Mouse (Mus musculus) right cerebral cortex, postnatal 14 days (tissue): ENCODE data around the gene Senp1.

ENCODE experiments used
- DNase-seq: peaks from one replicate; pipeline ENCODE4 v3.0.0; 2022

The Senp1 gene

DNA sequence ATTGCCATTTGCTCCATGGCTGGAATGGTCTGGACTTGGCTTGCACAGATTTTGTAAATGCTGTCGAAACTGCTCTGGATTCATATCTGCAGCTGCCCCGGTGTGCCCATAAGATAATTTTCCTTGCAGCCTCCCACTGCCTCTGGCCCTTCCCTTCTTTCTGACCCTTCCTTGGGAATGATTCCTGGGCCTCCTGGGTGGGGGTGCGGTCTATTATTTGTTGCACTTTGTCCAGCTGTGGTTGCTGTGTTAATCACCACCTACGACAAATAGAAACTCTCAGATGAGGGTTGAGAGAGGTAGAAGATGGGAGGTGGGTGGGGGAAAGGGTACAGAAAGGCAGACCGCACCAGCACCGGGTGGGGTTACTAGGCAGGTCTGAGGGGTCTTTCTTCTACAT lies 13.7 kb upstream of the Senp1 start:
- DNase-seq, result no peak

- no peak for DNase-seq
Measured at GRCm38 (mm10) chr15:98106506-98106905, 13.0 kb upstream of the Senp1 start.

DNA sequence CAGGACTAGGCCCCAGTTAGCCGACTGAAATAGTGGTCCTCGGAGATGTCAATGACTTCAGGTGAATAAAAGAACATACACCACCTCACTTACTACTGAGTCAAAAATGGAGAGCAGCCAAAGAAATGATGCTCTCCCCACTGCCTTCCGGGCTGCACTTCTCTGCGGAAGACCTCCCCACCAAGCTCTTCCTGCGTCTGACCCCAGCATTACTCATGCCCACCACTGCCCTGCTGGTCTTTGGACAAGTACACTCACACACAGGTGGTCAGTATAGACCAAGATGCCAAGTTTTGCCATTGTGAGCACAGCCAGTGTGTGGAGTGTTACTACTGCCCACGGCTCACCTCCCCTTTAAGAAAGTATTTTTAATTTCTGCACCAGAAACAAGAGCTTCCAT lies 8.9 kb upstream of the Senp1 start:
- DNase-seq, result no peak

- no peak for DNase-seq
Measured at GRCm38 (mm10) chr15:98098519-98098918, 5.0 kb upstream of the Senp1 start.

- DNase-seq, result no peak
Measured at GRCm38 (mm10) chr15:98096957-98097356, 3.4 kb upstream of the Senp1 start.

GRCm38 (mm10) chr15:98094905-98095304 lies 1.4 kb upstream of the Senp1 start:
- DNase-seq, result no peak

- DNase-seq, result peak; percentile 26
Measured at GRCm38 (mm10) chr15:98092372-98093120, 998 bp downstream of the Senp1 start, which contains the start of gene Pfkm. Gene Pfkm (plus strand): TSS chr15:98092589.

GRCm38 (mm10) chr15:98091841-98092240 lies 1.7 kb downstream of the Senp1 start:
- no peak for DNase-seq

DNA sequence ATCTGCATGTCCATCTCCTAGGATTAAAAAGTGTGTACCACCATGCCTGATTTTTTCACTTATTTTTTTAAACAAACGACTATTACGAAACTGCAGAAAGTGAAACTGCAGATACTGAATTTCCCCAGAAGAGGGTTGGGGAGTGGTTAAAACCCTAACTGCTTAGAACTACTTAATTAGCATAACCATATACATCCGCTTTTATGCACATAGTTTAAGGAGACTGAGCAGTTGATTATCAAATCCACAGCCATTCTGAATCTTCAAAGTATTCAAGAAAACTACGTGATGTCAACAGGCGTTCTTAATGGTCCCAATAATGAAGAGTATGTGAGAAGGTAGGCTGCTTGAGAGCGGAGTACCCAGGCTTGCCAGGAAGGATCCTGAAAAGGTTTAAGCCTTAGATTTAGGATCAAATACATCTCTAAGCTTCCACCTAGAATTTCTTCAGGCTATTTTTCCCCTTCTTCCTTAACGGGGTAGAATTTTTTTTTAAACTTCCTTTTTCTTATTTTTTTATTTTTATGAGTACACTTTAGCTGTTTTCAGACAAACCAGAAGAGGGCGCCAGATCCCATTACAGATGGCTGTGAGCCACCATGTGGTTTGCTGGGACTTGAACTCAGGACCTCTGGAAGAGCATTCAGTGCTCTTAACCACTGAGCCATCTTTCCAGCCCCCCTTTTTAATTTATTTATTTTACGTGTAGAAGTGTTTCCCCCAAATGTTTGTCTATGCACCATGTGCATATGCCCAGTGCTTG lies 3.9 kb downstream of the Senp1 start:
- no peak for DNase-seq

DNA sequence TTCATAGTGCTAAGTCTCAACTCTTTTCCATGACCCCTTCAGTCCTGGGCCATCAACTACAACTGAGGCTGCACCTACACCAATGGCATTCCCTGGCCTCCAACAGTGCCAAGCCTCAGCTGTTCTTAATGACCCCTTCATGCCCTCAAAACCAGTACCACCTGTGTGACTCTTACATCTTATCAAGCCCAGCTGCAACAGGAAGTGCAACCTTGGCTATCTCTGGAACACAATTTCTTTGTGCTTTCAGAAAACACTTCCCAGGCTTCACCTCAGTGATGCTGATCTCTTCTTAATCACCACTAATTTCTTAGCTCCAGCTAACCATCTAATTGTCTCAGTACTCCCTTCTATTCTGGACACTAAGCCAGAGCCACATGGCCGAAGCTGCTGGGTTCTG lies 4.7 kb downstream of the Senp1 start:
- DNase-seq, result no peak

- DNase-seq, result no peak
Measured at GRCm38 (mm10) chr15:98076901-98077300, 16.6 kb downstream of the Senp1 start.

DNA sequence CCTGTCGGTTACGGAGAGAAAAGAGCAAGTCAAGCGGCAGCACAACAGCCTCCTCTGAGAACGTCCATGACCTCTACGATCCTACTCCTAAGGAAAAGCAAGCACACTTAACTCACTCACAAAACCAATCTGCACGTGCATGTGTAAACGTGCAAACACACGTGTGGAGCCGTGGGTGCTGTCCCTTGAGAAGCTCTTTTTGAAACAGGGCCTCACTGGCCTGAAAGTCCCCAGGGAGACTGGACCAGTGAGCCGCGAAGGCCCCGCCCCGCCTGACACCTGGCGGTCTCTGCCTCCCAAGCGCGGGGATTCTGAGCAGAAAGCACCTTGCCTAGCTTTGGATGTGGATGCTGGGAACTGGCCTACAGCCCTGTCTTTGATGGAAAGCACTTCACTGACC lies 18.5 kb downstream of the Senp1 start:
- no peak for DNase-seq

GRCm38 (mm10) chr15:98074521-98074920 lies 19.0 kb downstream of the Senp1 start:
- no peak for DNase-seq

DNA sequence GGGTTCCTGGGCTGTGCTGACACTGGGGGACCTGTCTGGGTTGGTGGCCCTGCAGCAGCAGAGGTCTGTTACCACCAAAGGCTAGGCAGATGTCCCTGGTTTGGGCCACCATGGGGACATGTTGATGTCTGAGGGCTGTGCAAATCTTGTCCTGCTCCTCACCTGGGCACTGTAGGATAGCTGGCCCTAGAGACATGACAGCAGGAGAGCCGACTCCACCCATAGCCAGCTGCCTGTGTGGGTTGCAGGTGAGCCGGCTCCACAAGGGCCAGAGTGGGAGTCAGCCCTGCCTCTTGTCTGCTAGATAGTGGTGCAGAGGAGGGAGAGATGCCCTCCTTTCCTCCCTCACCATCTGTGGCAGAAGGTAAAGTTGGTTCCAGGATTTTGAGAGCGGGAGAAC lies 23.2 kb downstream of the Senp1 start:
- no peak for DNase-seq

DNA sequence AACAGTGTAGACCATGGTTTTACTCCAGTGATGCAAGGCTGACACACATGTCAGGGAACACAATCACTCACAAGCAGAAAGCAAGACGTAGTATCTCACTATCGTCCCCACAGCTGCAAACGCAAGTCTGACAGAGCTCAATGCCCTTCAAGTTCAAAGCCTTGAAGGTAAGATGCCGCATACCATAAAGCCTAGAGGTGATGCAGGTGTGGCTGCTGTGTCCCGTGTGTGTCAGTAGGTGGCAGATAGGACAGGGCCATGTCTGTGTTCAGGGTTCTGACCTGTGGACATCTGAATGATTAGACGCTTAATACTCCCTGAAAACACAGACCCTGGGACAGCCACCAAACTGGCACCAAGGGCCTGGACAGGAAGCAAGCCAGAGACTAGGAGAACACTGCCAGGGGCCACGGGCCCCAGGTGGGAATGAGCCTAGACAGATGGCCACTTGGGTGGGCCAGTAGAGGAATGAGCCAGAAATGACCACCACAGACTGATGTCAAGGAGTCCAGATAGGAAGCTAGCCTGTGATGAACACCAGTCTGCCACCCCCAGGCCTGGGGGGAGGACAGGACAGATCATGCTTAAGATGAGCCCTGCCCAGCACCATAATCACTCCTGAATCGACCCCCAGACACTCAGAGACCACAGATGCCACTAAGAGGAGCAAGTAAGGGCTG lies 23.8 kb downstream of the Senp1 start:
- no peak for DNase-seq

GRCm38 (mm10) chr15:98068506-98068905 lies 25.0 kb downstream of the Senp1 start:
- no peak for DNase-seq

GRCm38 (mm10) chr15:98067492-98067891 lies 26.1 kb downstream of the Senp1 start:
- no peak for DNase-seq

DNA sequence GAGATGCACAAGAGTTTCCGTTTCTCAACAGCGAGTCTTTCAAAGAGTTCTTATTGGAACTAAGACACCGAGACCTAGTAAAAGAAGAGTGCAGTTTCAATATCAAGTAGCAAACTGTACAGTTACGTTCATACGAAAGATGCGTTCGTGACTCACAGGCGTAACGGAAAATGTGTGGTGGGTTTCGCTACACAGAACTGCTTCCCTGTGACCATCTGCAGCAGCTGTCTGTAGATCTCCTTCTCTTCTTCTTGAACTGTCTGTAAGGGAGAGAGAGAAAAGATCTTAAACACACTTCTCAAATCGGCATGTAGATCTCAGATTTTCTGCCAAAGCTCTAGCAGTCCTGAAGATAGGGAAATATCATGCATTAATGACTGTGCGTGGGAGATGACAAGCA lies 26.9 kb downstream of the Senp1 start:
- DNase-seq, result no peak

GRCm38 (mm10) chr15:98065881-98066280 lies 27.7 kb downstream of the Senp1 start:
- DNase-seq, result no peak

DNA sequence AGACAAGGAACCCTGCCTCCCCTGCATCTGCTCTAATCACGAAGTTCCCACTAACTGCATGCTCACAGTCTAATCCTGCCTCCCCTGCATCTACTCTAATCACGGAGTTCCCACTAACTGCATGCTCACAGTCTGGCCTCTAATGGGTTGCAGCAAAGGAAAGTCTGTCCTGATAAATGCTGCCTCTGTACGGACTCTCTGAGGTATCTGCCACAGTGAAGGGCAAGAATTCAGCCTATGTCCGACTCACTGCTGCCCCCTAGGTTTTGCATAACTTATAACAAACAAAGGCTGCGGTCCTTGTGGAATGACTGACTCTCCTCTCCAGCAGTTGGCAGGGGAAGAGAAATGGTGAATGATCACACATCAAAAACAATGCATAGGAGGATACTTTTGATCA lies 38.3 kb downstream of the Senp1 start:
- DNase-seq, result no peak

DNA sequence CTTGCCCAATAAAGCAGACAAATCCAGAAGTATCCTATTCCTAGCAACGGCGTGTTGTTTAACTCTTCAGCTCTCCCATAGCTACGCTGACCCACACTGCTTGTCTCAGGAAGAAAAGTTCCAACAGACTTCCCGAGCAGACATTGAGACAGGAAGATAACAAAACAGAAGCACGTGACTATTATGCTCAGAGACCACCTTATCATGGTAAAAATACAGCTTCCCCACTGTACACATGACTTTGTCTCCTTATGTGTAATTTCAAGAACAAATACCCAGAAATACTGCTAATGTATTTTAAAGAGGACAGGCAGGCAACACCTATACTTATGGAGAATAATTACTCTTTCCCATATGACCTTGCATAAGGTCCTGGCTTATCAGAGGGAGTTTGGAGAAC lies 41.9 kb downstream of the Senp1 start:
- no peak for DNase-seq

DNA sequence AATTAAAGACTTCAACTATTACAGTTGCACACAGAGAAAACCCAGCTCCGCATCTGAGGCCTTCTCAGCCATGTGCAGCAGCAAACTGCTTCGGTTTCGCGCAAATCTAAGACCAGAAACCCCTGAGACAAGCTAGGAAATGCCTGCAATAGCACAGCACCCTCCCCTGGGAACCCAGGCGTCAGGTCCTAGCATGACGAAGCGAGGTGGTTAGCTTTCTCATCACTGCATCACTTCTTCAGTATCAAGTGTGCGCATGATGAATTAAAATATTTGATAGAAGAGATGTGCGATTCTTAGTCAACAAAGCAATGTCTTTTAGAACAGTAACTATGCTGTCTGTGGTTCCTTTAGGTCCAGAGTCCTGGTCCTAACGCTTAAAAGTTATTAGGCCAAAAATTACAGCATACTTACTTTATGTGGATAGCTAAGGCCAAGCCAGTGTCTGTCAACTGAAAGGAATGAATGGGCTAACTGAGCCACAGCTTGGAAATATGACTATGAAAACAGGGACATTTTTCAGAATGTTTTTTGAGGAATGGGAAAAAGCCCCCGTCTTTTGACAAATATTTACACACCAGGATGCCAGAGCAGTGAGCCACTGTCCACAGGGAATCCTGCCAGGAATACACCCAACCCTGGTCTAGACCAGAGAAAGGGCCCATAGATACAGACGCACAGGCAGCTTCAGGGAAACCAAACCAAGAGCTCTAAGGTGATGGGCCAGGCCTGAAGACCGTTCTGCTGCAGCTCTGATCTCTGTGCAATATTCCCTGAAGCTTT lies 44.4 kb downstream of the Senp1 start:
- DNase-seq, result no peak

DNA sequence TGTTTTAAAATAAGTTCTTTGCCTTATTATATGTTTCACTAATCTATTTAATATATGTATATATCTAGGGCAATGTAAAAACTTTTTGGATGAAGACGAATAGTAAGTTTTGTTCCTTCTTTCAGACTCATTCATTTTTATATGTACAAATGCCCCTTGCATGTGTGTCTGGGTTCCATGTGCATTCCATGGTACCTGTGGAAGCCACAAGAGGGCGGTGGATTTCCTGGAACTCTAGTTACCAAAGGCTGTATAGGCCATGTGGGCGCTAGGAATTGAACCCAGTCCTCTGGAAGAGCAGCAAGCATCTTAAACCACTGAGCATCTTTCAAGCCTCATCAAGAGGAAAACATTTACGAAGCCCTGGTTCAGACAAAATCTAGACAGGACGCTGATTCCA lies 49.2 kb downstream of the Senp1 start:
- no peak for DNase-seq
